Mouse (Mus musculus) forebrain, embryonic 10.5 days (tissue): Measurements from ENCODE around the gene Pigp. TPM values are rescaled to one million over a fixed set of nuclear protein-coding genes. Genes with fewer than 3 reads are reported as not detected.

Experiments
- DNase-seq: peaks from one replicate; pipeline ENCODE4 v3.0.0-alpha.2; 2017; ENCODE audit warnings: low spot score; ENCODE audit errors: extremely low spot score
- H3K27ac ChIP-seq: fragments of 300-500 bp; sonication (generic); 2 replicates; pipeline ENCODE4 v1.5.1; 2016; ENCODE audit warnings: mild to moderate bottlenecking
- H3K27me3 ChIP-seq: fragments of 300-500 bp; sonication (generic); 2 replicates; pipeline ENCODE4 v1.6.1; 2016; ENCODE audit warnings: mild to moderate bottlenecking; ENCODE audit not compliant: poor library complexity, severe bottlenecking
- H3K36me3 ChIP-seq: fragments of 300-500 bp; sonication (generic); replicated peaks from 2 replicates; pipeline ENCODE4 v1.6.1; 2016; ENCODE audit warnings: mild to moderate bottlenecking, moderate library complexity
- H3K4me1 ChIP-seq: fragments of 300-500 bp; sonication (generic); 2 replicates; pipeline ENCODE4 v1.6.1; 2016
- H3K4me3 ChIP-seq: fragments of 300-500 bp; sonication (generic); 2 replicates; pipeline ENCODE4 v1.5.1; 2016; ENCODE audit warnings: mild to moderate bottlenecking, moderate library complexity
- H3K9me3 ChIP-seq: fragments of 300-500 bp; sonication (generic); 2 replicates; pipeline ENCODE4 v1.6.1; 2016; ENCODE audit warnings: mild to moderate bottlenecking, moderate library complexity
- WGBS: fragments of 180-500 bp; shearing (Covaris S2); methylation state at CpG from one replicate; pipeline ENCODE4 v1.1.7; 2016; 5-methylcytosine and 5-hydroxymethylcytosine counted together
- polyA plus RNA-seq: library from polyadenylated mRNA; unstranded; fragments of >200 nt; fragmentation: Nextera tagmentation; extraction: Ambion mirVana; gene quantifications from 2 replicates; pipeline ENCODE4 v1.2.1, GENCODE M21; 2016

Gene Pigp
- polyA plus RNA-seq, 1 experiment from 2014 or later = 94.9 TPM

DNA sequence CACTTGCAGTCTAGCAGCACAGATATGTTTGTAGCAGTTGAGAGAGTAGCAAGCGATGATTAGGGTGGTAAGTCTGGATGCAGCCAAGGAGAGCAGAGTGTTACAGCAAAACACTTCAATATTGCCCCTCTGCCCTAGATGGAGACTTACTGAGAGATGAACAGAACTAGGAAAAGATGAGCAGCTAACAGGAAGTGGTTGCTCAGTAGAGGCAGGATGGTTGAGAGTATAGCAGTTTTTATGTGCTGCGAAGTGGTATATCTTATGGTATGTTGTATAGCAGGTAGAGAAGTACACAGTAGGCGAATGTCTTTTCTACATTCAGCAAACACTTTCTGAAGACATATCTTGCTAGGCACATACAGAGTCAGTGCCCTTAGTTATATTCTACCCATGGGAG, 11.6 kb upstream of the Pigp start:
- 97% methylated on average over 3 of the region's 3 CpGs for WGBS
- Histone ChIP-seq H3K36me3 (peaks cover 34% of the 10 kb centered on the region), H3K4me3 (no peak overlapping the region), H3K27ac (no peak overlapping the region), H3K4me1 (0 out of 2 replicates have a peak, but pooled peaks cover 3% of the 10 kb centered on the region), H3K27me3 (no peaks in the 10 kb centered on the region), H3K9me3 (no peaks in the 10 kb centered on the region)
- DNase-seq = no peak

DNA sequence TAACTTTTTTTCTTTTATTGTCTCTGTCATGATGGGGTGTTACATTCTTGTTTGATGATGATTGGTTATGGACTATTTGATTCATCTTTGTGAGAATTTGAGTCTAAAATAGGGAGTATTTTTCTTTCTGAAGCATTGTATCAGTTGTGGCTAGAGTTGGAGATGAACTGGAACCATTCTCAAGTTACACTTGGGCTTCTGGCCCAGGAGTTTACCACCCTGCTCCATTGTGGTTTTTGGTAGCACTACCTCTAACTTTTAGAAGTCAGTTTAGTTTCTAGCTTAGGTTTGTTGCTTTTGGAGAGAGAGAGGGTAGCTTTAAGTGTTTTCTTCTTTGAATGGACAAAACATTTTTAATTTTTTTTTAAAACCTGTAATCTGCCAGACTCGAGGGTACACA, 7.7 kb upstream of the Pigp start:
- DNase-seq = no peak
- Histone ChIP-seq H3K4me3 (no peak overlapping the region), H3K36me3 (no peaks in the 10 kb centered on the region), H3K27ac (no peak overlapping the region), H3K4me1 (0 out of 2 replicates have a peak, but pooled peaks cover 8% of the 10 kb centered on the region), H3K27me3 (no peaks in the 10 kb centered on the region), H3K9me3 (no peaks in the 10 kb centered on the region)
- WGBS = 95% methylated on average over 1 of the region's 1 CpGs

DNA sequence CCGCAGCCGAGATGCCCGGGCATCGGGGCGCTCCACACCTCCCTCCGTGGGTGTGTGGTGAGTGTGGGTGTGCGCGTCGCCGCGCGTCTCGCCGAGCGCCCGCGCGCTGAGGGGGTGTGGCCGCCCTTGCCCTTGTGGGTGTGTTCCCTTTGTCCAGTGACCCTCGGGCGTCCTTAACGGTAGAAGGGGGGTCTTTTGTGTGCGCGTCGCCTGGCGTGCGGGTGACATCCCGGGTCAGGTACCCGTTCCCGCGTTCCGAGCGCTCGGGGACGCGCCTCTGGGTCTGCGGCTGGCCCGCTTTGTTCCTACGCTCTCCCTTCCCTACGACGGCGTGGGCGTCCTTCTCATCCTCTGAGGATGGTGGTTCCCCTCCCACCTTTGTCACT, 734 bp downstream of the Pigp start:
- no peaks in the 10 kb centered on the region for H3K9me3 ChIP-seq
- DNase-seq = peak; percentile 72
- under 1% methylated on average over 43 of the region's 43 CpGs for WGBS
- peaks cover 46% of the 10 kb centered on the region for H3K4me1 ChIP-seq
- no peaks in the 10 kb centered on the region for H3K36me3 ChIP-seq
- H3K4me3 ChIP-seq = peak overlapping the region; percentile 92
- H3K27ac ChIP-seq = peak overlapping the region; percentile 99
- H3K27me3 ChIP-seq = no peaks in the 10 kb centered on the region

DNA sequence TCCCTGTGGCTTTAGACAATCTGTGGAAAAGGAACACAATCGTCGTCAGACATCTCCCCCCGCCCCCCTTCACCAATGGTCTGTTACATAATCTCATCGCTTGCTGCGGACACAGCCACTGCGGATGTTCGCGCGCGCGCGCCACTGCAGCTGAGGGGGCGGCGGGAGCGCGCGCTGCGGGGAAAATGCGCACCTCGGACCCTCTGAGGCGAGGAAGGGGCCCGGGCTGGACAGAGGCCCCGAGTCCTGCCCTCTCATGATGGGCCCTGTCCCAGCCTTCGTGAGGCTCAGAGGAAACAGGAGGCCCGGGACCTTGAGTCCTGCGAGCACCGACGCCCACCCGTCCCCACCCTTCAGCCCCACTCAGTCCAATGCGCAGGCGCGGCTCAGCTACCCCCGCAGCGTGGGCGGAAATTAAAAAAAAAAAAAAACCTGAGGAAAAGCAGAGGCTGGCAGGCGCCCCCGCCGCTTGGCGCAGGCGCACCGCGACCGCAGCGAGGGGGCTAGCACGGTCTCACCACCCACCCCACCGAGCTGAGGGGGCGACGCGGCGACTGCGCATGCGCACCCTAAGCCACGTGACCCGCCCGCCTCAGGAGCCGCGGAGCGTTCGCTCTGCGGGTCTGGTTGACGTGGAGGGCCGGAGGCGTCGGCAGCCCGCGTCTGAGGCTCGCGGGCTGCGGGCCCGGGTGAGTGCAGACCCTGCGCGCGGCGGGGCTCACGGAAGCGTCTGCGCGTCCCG, 1.3 kb downstream of the Pigp start, which contains the start of gene Ttc3:
Ttc3 (plus strand) TSS at position 446 of the 742 bp plus-strand sequence.
- H3K4me1 ChIP-seq = peaks cover 46% of the 10 kb centered on the region

DNA sequence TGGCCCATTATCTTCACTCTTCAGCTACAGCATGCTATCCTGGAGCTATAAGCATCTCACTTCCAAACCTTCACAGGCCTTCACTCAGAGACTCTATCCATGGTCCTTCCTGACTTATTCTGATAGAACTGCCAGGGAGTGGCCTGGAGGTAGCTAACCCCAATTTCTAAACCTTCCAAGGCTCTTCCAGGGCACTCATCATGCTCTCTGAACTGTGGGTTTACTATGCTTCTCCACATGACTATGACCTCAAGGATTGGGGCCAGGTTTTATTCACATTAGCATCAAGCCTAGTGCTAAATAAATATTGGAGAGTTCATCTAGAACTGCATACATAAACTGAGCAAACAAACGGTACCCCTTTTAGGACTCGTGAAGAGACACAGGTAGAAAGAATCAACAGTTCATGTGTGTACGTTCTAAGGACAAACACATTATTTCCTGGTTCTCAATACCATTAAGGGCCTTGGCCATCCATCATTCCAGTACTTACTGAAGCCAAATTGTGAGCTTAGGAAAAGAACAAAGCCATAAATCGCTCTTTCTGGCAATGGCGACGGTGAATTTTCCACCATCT, 2.0 kb downstream of the Pigp start:
- H3K27me3 ChIP-seq = no peaks in the 10 kb centered on the region
- 15% methylated on average over 6 of the region's 6 CpGs for WGBS
- peak overlapping the region; percentile 99 for H3K27ac ChIP-seq
- peaks cover 44% of the 10 kb centered on the region for H3K4me1 ChIP-seq
- H3K36me3 ChIP-seq = peaks cover 5% of the 10 kb centered on the region
- no peaks in the 10 kb centered on the region for H3K9me3 ChIP-seq
- H3K4me3 ChIP-seq = peak overlapping the region; percentile 92
- DNase-seq = no peak

More for the DNA sequence above, 1.3 kb downstream of the Pigp start, which contains the start of gene Ttc3:
- under 1% methylated on average over 77 of the region's 79 CpGs for WGBS
- Histone ChIP-seq H3K27ac (peak within 1 kb of the TSS; percentile 99), H3K27me3 (no peaks in the 10 kb centered on the region), H3K9me3 (no peaks in the 10 kb centered on the region), H3K4me3 (peak within 1 kb of the TSS; percentile 92), H3K36me3 (no peaks in the 10 kb centered on the region)
- DNase-seq = peak; percentile 92

DNA sequence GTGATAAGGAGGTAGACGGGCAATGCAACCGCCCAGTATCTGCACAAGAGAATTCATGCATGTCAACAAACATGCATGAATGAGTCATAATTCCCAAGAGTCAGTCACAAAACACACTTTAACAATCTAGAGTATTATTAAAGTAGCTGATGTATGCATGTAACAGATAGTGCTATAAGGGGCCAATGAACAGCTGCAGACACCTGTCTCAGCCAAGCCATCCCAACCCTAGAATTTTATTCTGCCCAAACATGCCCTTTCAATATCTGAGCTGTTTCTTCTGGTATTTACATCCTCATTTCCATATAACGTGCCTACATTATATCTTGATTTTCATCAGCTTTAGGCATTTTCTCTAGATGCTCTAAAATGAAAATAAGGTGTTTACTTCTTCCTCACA, 6.2 kb downstream of the Pigp start:
- DNase-seq = no peak
- H3K36me3 ChIP-seq = peaks cover 12% of the 10 kb centered on the region
- H3K27ac ChIP-seq = no peak overlapping the region
- H3K27me3 ChIP-seq = no peaks in the 10 kb centered on the region
- WGBS = 92% methylated on average over 3 of the region's 3 CpGs
- no peaks in the 10 kb centered on the region for H3K9me3 ChIP-seq
- H3K4me1 ChIP-seq = peaks cover 23% of the 10 kb centered on the region
- H3K4me3 ChIP-seq = no peak overlapping the region

DNA sequence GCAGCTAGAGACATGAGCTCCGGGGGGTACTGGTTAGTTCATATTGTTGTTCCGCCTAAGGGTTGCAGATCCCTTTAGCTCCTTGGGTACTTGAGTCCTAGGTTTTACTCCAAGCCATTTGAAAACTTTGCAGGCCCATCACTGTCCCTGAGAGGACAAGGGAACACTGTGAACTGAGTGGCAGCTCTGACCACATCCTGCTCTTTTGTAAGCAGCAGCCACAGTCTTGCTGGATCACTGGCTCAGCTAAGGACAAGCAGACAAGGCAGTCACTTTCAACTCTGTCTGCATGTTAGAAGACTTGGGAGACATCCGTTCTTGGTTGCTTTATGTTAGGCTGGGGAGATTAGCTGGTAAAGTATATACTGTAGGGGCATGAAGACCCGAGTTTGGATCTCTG, 7.8 kb downstream of the Pigp start:
- WGBS = 91% methylated on average over 4 of the region's 4 CpGs
- no peaks in the 10 kb centered on the region for H3K9me3 ChIP-seq
- H3K4me1 ChIP-seq = peaks cover 17% of the 10 kb centered on the region

DNA sequence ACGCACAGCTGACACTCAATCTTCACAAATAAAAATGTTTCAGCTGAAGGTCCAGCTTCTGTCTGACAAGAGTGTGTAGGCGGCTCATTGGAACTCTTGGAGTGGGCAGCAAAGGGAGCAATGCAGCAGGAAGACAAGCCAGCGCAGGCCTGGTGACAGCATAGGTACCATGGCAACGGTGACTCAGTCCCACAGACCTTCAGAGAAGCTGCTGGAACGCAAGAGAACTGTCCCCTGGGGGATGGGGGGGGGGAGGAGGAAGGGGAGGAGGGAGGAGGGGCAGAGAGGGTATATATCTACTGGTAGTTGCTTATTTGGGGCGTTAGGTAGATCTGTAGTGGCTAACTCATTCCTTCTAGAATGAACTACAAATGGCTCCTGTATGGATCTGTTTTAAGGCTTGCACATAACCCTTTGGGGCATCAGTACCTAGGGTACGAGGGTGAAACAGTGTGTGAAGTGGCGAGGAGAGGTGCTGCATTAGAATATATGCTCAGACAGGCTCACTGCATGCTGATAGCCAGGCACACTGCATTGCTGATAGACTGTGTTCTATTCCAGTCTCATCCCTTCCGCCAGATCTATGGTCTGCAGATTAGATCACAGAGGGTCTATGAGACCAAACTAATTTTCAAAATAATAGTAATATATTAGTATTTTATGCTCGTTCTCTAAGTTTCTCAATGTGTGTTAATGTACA, 9.3 kb downstream of the Pigp start:
- WGBS = 61% methylated on average over 10 of the region's 10 CpGs
- Histone ChIP-seq H3K27ac (no peak overlapping the region), H3K4me1 (peaks cover 11% of the 10 kb centered on the region), H3K9me3 (no peaks in the 10 kb centered on the region), H3K4me3 (no peak overlapping the region), H3K36me3 (peaks cover 12% of the 10 kb centered on the region), H3K27me3 (no peaks in the 10 kb centered on the region)
- no peak for DNase-seq

More for the DNA sequence above, 7.8 kb downstream of the Pigp start:
- Histone ChIP-seq H3K27ac (no peak overlapping the region), H3K27me3 (no peaks in the 10 kb centered on the region), H3K36me3 (peaks cover 12% of the 10 kb centered on the region), H3K4me3 (no peak overlapping the region)
- DNase-seq = no peak

DNA sequence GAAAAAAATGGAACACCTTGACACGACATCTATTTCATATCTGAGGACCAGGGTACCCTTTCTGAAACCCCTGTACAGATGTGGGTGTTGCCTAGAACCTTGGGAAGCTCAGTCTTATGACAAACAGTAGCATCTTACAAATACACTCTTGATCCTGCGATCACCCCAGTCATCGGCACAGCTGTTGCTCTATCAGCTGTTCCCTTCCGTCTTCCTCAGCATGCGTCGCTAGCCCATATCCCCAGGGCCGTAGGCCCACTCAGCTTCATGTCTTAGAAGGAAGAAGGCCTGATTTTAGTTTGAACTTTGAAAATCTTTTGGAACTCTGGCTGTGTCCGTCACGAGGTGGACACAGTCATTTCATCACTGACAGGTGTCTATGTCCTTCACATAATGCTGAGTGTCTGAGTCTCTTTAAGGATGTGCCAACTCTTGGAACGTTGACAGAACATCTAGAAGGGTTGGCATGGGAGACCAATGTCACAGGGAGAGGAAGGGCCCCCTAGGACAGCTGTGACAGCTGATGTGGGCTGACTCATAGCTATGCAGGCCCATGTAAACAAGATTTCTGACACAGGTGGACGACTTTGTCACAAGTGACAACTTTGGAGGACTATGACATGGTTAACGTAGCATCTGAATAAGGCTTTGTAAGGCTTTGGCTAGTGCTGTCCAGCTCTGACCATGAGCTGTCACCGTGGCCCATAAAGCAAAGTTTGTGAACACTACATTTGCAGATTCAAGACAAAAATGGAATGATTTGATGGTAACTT, 10.9 kb downstream of the Pigp start:
- Histone ChIP-seq H3K4me3 (no peak overlapping the region), H3K27me3 (no peaks in the 10 kb centered on the region), H3K36me3 (peaks cover 12% of the 10 kb centered on the region), H3K9me3 (no peaks in the 10 kb centered on the region), H3K27ac (no peak overlapping the region), H3K4me1 (peaks cover 20% of the 10 kb centered on the region)
- WGBS = 89% methylated on average over 13 of the region's 13 CpGs
- DNase-seq = no peak

DNA sequence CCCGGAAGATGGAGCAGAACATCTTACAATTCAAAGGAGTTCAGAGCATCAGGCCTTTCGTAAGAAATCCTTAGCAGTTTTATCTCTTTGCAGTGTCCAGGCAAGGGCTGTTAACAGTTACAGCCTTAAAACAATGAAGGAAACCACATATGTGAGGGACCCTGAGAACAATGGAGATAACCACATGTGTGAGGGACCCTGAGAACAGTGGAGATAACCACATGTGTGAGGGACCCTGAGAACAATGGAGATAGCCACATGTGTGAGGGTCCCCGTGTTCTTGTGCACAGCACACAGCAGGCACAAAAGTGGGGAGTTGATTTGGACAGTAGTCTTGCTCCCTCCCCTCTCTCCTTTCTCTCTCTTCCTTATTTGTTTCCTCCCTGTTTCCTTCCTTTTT, 13.6 kb downstream of the Pigp start:
- 90% methylated on average over 3 of the region's 3 CpGs for WGBS
- Histone ChIP-seq H3K36me3 (no peaks in the 10 kb centered on the region), H3K27me3 (no peaks in the 10 kb centered on the region), H3K4me1 (peaks cover 29% of the 10 kb centered on the region), H3K27ac (no peak overlapping the region), H3K9me3 (no peaks in the 10 kb centered on the region), H3K4me3 (no peak overlapping the region)
- no peak for DNase-seq

DNA sequence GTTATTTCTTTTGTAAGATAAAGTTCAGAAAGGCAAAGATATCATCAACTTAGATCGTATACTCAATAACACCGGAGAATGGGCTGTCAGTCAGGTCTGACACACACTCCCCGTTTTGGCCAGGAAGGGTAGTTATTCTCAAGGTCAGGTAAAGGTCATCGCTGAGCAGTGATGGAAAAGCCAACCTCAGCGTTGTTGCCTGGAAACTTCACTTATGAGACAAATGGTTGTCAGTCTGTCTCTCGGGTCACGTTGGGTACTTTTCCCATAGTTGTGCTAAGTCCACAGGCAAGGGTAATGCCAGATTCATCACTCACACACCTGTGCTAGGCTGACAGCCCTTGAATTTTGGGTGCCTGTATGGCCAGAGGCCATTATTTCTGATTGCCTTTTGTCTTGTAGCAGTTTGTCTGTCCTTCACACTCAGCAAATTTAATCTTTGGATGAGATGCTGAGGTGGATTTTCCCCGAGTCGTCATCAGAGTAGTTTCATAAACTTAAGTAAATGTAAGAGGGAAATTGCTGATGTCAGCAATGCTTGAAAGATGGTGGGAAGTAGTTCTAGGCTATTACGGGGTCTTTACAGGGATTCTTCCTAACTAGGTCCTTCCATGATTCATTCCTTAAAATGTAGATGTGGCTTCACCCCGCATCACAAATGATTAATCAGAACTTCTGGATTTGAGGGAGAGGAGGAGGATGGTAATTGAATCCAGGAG, 14.7 kb downstream of the Pigp start:
- H3K36me3 ChIP-seq = no peaks in the 10 kb centered on the region
- H3K27me3 ChIP-seq = no peaks in the 10 kb centered on the region
- peaks cover 22% of the 10 kb centered on the region for H3K4me1 ChIP-seq
- no peak for DNase-seq
- H3K9me3 ChIP-seq = no peaks in the 10 kb centered on the region
- H3K27ac ChIP-seq = no peak overlapping the region
- no peak overlapping the region for H3K4me3 ChIP-seq
- WGBS = 87% methylated on average over 11 of the region's 11 CpGs

DNA sequence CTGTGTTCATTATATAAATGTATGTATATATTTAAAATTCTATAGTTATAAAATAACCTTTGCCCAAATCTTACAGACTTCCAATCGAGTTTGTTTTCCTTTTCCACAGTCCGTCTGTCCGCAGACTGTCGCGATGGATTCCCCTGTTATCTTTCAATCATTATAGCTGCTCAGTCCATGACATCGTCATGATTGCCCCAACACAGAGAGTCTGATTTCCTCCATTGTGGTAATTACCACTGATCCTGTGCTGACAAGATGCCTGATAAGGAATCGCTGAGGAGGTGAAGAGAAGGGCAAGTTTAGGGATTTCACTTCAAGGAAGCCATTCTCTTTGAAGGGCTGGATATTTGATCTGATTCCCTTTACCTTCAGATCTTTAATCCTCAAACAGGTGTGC, 15.6 kb downstream of the Pigp start:
- Histone ChIP-seq H3K4me3 (no peak overlapping the region), H3K27me3 (no peaks in the 10 kb centered on the region), H3K4me1 (peaks cover 21% of the 10 kb centered on the region), H3K9me3 (no peaks in the 10 kb centered on the region), H3K36me3 (no peaks in the 10 kb centered on the region), H3K27ac (no peak overlapping the region)
- DNase-seq = no peak
- WGBS = 76% methylated on average over 7 of the region's 7 CpGs
